Mouse (Mus musculus) c-Kit-positive CD71-positive TER-119-positive erythroid progenitor cells, embryonic 14.5 days (primary cell): ENCODE data around the gene Mrgpra3.

ENCODE experiments used
- DNase-seq: peaks from one replicate; pipeline ENCODE4 v3.0.0-alpha.2; 2013; ENCODE audit warnings: low spot score

The Mrgpra3 gene

DNA sequence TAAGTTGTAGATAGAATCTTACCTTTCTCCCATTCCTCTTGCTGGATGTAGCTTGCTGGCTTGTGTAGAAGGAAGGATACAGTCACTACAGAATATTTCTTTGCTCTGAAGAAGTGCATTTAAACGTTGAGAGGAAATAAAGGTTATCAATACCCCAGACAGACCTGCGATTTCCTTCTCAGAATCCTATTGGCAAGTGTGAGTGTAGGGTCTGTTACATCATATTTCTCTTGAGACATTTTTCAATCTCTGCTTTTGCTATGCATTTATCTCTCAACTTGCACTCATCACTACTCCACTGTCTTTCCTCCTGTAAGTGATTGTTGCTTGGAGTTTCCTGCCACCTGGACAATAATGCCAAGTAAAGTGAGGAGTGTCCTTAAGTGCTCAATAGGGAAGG lies at the start of gene Mrgpra3:
Gene Mrgpra3, minus strand, starts transcription at position 101 of the 400 bp plus-strand sequence.
- DNase-seq = no peak
